Mouse (Mus musculus): Measurements from ENCODE around the gene Zbtb32.

Gene Zbtb32

DNA sequence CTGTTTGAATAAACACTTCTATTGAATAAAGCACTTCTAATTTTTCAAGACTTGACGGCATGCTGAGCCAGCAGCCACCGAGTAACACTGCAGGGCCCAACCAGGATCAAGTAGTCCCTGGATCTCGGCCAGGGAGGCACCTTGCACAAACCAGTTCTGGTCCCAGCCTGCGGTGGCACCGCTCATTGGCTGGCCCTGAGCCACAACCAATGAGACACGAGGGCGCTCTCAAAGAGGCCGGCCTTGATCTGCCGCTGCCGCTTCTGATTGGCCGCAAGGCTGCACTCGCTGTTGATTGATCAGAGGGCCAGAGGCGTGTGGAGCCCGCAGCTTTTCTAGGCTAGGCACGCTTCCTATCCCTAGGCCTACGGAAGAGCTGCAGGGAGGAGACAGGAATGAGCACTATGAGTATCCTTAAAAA lies 1.2 kb upstream of the Zbtb32 start:
- DNase-seq = peak; percentile 97

DNA sequence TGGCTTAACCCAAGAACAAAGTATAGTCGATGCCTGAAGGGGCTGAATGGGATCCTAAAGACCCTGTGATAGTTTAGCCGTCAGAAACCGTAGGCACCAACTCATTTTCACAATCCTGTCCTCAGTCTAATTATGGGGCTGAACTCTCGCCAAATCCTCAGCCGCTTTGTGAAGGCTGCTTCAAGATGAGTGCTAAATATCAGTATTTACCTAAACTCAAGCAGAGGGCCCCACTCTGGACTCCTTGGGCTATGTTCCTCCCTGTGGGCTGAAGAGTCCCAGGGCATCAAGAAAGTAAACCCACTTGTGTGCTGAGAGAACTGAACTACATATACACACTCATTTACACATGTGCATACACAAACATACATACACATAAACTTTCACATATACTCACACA lies 1.9 kb downstream of the Zbtb32 start:
- DNase-seq = no peak

DNA sequence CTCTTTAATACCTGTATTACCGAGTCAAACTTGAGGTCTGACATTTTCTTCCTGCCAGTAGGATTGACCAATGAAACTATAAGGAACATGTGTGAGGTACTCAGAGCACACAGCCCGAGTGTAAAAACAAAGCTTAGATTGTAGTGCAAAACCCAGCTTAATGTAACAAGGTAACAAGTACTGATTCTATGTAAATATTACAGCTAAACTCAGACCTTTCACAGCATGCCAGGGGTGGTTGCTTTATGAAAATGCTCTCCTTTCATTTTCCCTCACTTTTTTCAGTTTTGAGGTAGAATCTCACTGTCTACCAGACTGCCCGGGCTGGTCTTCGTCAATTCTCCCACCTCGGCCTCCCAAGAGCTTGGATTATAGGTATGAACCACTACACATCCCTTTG lies 2.6 kb downstream of the Zbtb32 start:
- no peak for DNase-seq

GRCm38 (mm10) chr7:30594510-30595024 lies 4.1 kb downstream of the Zbtb32 start:
- DNase-seq = no peak

- no peak for DNase-seq
Measured at GRCm38 (mm10) chr7:30593579-30594509, 4.9 kb downstream of the Zbtb32 start.

- DNase-seq = no peak
Measured at GRCm38 (mm10) chr7:30592772-30593423, 5.8 kb downstream of the Zbtb32 start.

GRCm38 (mm10) chr7:30591605-30591951 lies 7.1 kb downstream of the Zbtb32 start:
- no peak for DNase-seq

DNA sequence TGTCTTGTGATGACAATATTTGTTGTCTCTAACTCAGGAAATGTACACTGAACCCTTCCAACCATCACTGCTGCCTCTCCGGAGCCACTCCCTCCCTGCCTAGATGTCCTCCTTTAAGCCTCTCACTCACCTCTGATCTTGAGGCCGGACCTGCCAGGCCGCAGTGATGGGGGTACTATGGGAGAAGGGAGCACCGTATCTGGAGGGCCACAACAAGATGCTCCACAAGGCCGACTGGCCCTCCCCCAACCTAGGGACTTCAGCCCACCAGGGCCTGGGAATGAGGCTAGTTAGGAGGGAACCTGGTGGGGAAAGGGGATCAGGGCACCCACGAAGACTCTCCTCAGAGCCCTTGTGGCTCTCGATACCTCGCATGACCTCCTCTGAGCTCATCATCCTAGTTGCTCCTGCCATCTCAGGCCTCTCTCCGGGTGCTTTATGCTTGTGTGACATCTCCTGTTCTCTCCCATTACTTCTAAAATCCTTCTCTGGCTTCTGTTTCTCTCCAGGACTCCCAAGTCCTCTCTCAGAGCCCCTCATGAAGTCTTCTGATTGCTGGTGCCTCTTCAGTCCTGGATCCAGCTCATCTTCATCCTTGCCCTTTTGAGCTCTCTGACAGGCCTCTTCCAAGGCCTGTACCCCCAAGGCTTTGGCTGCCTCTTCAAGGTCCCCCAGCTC lies 7.6 kb downstream of the Zbtb32 start:
- DNase-seq = no peak

GRCm38 (mm10) chr7:30589435-30590301 lies 9.0 kb downstream of the Zbtb32 start:
- peak; percentile 83 to 84 for DNase-seq

- DNase-seq = peak; percentile 93 to 97
Measured at GRCm38 (mm10) chr7:30588676-30589434, 9.9 kb downstream of the Zbtb32 start, which contains the start of gene Kmt2b. Gene Kmt2b (minus strand): TSS chr7:30588726.

DNA sequence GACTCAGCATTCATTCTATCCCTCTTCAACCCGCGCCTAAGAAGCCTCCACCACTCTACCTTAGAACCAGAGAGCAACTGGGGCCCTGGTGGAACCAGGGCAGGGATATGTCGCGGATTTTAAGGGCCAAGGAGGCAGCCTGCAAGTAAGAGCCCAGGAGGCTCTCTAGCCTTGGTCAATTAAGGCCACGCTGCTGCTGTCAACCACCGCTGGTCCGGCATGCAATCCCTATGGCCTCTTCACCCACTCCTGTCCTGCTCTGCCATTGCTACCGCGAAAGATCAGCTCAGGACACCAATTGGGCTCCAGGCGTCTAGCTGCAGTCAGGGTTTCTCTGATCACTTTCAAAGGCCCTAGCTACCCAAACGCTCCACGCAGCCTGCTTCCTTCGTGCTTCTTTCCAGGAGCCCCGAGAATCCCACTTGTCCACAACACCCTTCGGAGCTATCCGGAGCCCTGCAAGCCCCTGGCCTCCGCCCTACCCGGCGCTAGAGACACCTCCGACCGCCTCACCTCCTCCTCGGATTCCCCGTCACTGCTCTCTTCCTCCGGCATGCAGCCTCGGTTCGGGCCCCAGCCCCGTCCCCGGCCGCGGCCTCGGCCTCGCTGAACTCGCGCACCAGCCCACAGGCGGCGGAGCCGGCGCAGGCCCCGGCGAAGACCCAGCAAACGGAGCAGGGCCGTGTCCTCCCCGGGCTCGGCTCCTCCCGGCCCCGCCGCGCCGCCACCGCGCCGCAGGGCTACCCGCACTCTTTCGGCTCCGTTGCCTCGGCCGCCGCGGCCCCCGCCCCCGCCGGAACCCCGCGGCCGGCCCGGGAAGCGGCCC lies 10.7 kb downstream of the Zbtb32 start:
- DNase-seq = no peak

GRCm38 (mm10) chr7:30586455-30587020 lies 12.2 kb downstream of the Zbtb32 start:
- DNase-seq = no peak

DNA sequence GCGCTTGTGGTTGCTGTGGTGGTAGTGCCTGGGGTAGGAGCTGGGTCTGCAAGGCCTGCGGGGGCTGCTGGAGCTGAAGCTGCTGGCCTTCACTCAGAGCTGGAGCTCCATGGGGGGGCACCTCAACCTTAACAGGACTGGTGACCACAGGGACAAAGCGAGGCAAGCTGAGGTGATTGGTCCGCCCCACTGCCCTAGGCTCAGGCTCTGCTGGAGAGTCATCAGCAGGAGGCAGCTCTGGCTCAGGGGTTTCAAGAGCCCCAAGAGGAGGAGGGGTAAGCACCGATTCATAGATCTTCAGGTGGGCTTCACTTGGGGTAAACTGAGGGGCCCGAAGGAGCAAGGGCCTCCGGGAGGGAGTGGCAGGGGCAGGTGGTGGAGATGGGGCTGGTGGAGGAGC lies 13.5 kb downstream of the Zbtb32 start:
- no peak for DNase-seq

DNA sequence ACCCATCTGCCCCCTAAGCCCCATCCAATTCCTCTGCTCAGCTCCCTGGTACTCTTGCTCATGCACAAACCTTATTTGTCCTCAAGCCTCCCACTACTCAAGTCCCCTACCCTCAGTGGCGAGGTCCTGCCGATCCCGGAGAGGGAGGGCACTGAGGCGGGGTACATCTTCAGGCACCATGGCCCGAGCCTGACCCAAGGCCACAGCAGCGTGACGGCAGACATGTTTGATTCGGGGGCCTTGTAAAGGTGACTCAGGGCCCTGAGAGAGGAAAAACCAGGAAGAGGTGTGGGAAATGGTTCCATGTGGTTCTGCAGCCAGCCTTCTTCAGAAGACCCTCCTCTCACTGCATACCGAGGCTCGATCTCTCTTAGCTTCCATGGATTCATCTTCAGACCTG lies 14.4 kb downstream of the Zbtb32 start:
- no peak for DNase-seq

- no peak for DNase-seq
Measured at GRCm38 (mm10) chr7:30581547-30581946, 17.2 kb downstream of the Zbtb32 start.

- no peak for DNase-seq
Measured at GRCm38 (mm10) chr7:30579950-30580349, 18.8 kb downstream of the Zbtb32 start.

GRCm38 (mm10) chr7:30572969-30573368 lies 25.7 kb downstream of the Zbtb32 start:
- DNase-seq = peak; percentile 85

GRCm38 (mm10) chr7:30572389-30572788 lies 26.3 kb downstream of the Zbtb32 start:
- no peak for DNase-seq

- DNase-seq = no peak
Measured at GRCm38 (mm10) chr7:30567555-30567954, 31.2 kb downstream of the Zbtb32 start.

GRCm38 (mm10) chr7:30566033-30566432 lies 32.7 kb downstream of the Zbtb32 start:
- no peak for DNase-seq
